Mouse (Mus musculus): ENCODE data around the gene Gipc2.

- TF ChIP-seq CTCF (IDR thresholded peaks at IDR 0.05; ENCODE audit: low read depth, low read length), result no peak
- no peak for TF ChIP-seq POLR2A (IDR thresholded peaks at IDR 0.05; ENCODE audit: borderline replicate concordance, low read depth, low read length)
These were observed 44.6 kb downstream of the Gipc2 start for GRCm38 (mm10) chr3:152121169-152122009.

Measured in bone marrow macrophage, adult 2 months (primary cell).